Mouse (Mus musculus): ENCODE data around the gene Nphp3. TPM values are rescaled to one million over a fixed set of nuclear protein-coding genes. Genes with fewer than 3 reads are reported as not detected.

Gene Nphp3
- total and polyA plus RNA-seq, 2 experiments from 2014 or later, result 4.2 to 9.4 TPM

DNA sequence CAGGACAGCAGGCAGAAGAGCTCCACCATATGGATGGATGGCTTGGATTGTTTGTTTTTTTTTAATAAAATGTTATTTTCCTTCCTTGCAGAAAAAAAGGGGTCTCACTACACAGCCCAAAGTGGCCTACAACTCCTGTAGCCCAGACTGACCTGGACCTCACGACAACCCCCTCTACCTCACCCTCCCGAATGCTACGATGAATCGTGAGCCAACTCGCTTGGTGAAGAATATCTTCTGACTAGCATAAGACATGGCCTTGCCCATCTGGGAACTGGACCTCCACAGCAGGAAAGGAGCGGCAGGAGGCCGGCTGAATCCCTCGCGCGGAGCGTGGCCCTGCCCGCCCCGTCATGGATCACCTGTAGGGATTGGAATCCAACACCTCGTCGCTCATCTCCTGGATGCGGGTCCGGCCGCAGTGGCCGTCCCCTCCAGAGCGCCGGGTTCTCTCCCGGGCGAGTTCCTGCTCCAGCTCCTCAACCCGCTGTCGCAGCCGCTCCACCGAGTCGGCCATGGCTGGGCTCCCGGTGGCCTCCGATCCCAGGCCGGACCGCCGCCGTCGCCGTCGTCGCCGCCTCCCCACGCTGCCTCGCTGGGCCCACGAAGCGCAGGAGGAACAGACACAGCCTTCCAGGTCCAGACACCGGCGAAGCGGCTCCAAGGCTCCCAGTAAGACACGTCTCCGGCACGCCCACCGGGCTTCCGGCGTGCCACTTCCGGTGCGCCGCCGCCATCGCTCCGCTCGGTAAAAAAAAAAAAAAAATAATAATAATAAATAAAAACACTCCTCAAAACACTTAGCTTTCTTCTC lies 60.3 kb downstream of the Nphp3 start, which contains the start of gene Uba5:
Uba5 (minus strand) TSS at position 705 of the 814 bp plus-strand sequence.
- no peaks in the 10 kb centered on the region for H3K9me3 ChIP-seq (ENCODE audit: low read length)

DNA sequence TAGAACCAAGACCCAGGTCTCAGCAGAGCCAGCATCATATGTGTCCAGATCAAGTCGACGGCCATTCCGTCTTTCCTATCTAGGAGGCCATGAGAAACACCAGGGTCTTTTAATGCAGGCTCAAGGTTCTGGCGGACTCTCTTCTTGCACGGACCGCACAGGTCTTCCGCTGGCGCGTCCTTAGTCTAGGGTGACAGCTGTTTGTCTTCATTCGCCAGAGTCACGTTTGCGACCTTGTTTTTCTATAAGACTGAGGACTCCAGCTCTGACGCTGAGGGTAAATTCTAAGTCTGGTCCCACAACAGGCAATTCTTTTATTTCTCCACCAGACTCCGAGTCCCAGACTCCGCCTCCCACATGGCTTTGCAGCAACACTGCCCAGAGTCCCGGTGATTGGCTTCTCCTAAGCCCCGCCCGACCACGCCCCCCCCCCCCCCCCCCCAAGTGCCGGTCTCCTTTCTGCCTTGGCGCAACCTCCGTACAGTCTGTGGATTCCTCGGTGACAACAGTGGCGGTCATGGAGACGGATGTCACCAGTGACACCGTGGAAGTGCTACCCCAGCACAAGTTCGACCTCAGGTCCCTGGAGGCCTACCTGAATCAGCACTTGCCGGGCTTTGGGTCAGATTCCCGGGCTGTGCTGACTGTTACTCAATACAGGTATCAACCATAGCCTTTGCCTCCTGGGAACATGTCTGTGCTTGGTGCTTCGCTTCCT lies 61.1 kb downstream of the Nphp3 start, which contains the start of gene Acad11:
Acad11 (plus strand) TSS at position 134 of the 718 bp plus-strand sequence.
- H3K9me3 ChIP-seq (ENCODE audit: low read length), result no peaks in the 10 kb centered on the region
- WGBS, result under 1% methylated on average over 26 of the region's 30 CpGs
- peak within 1 kb of the TSS; percentile 79 for H3K27ac ChIP-seq
- H3K36me3 ChIP-seq (ENCODE audit: insufficient read depth, low read length), result peaks cover 7% of the 10 kb centered on the region; the same call in 1 of the 2 replicates
- H3K4me2 ChIP-seq (ENCODE audit: low read depth, low read length), result peak within 1 kb of the TSS; percentile 79
- H3K4me1 ChIP-seq (ENCODE audit: insufficient read depth, low read length), result peaks cover 10% of the 10 kb centered on the region
- no peak for TF ChIP-seq CTCF (IDR thresholded peaks at IDR 0.05; ENCODE audit: low read depth)
- H3K9ac ChIP-seq (replicated peaks; ENCODE audit: low read length), result peak within 1 kb of the TSS; percentile 88
- peak within 1 kb of the TSS; percentile 81 for H3K4me3 ChIP-seq (ENCODE audit: low read length)
- ATAC-seq, result peak; percentile 98
- peak; percentile 93 for DNase-seq (ENCODE audit: low spot score)
- H3K27me3 ChIP-seq (ENCODE audit: insufficient read depth, low read length), result no peaks in the 10 kb centered on the region

More for the DNA sequence above, 60.3 kb downstream of the Nphp3 start, which contains the start of gene Uba5:
- no peaks in the 10 kb centered on the region for H3K27me3 ChIP-seq (ENCODE audit: insufficient read depth, low read length)
- DNase-seq (ENCODE audit: low spot score) (peak; percentile 86), ATAC-seq (peak; percentile 81)
- H3K4me1 ChIP-seq (ENCODE audit: insufficient read depth, low read length), result peaks cover 10% of the 10 kb centered on the region
- peak within 1 kb of the TSS; percentile 88 for H3K9ac ChIP-seq (replicated peaks; ENCODE audit: low read length)
- H3K36me3 ChIP-seq (ENCODE audit: insufficient read depth, low read length), result peaks cover 15% of the 10 kb centered on the region
- WGBS, result under 1% methylated on average over 58 of the region's 59 CpGs
- peak within 1 kb of the TSS; percentile 79 for H3K4me2 ChIP-seq (ENCODE audit: low read depth, low read length)
- no peak for TF ChIP-seq CTCF (IDR thresholded peaks at IDR 0.05; ENCODE audit: low read depth)
- H3K4me3 ChIP-seq (ENCODE audit: low read length), result peak within 1 kb of the TSS; percentile 81
- H3K27ac ChIP-seq, result peak within 1 kb of the TSS; percentile 79

DNA sequence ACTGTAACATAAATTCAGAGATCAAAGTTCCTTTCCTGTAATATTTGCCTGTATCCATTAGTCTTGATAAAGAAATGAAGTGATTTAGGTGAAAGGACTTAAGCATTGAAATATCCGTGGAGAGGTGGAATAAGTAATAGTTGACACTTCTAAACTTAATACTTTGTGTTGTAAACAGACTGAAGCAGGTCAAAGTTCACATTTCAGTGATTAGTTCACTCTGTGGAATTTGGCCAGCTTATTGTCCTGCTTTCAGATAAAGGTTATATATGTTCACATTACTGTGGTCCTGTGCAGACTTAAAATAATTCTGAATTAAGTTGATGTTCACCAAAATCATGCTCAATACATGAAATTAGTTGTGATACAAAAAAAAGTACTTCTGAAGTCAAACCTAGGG lies 62.2 kb downstream of the Nphp3 start:
- H3K36me3 ChIP-seq (ENCODE audit: insufficient read depth, low read length), result peaks cover 5% of the 10 kb centered on the region; the same call in 1 of the 2 replicates
- ATAC-seq (no peak), DNase-seq (ENCODE audit: low spot score) (no peak)
- H3K4me1 ChIP-seq (ENCODE audit: insufficient read depth, low read length), result peaks cover 10% of the 10 kb centered on the region
- peak overlapping the region; percentile 81 for H3K4me3 ChIP-seq (ENCODE audit: low read length)
- H3K9ac ChIP-seq (replicated peaks; ENCODE audit: low read length), result no peak overlapping the region
- WGBS, result 33% methylated on average over 1 of the region's 1 CpGs
- H3K4me2 ChIP-seq (ENCODE audit: low read depth, low read length), result no peak overlapping the region; the same call in 1 of the 2 replicates
- no peak overlapping the region for H3K27ac ChIP-seq
- H3K27me3 ChIP-seq (ENCODE audit: insufficient read depth, low read length), result no peaks in the 10 kb centered on the region
- H3K9me3 ChIP-seq (ENCODE audit: low read length), result no peaks in the 10 kb centered on the region
- TF ChIP-seq CTCF (IDR thresholded peaks at IDR 0.05; ENCODE audit: low read depth), result no peak

DNA sequence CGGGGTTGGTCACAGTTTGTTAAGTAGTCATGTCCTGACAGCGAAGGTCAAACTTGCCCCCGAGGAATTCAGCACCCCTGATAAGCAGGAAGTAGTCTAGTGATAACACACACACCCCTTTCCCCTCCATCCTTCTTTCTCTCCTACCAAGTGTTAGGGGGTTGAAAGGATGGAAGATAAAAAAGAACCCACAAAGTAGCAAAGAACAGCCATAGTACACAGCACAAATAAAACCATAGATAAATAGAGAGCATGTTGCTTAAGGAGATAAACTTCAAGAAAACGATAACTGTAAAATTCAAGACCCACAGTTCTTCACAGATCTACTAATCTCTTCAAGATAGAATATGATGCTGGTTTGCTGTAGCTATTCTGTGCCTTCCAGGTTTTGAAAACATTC lies 67.9 kb downstream of the Nphp3 start:
- no peak overlapping the region for H3K27ac ChIP-seq
- H3K4me1 ChIP-seq (ENCODE audit: insufficient read depth, low read length), result no peaks in the 10 kb centered on the region
- ATAC-seq (no peak), DNase-seq (ENCODE audit: low spot score) (no peak)
- no peaks in the 10 kb centered on the region for H3K27me3 ChIP-seq (ENCODE audit: insufficient read depth, low read length)
- no peak for TF ChIP-seq CTCF (IDR thresholded peaks at IDR 0.05; ENCODE audit: low read depth)
- no peak overlapping the region for H3K4me3 ChIP-seq (ENCODE audit: low read length)
- no peaks in the 10 kb centered on the region for H3K36me3 ChIP-seq (ENCODE audit: insufficient read depth, low read length)
- H3K9me3 ChIP-seq (ENCODE audit: low read length), result no peaks in the 10 kb centered on the region
- H3K9ac ChIP-seq (replicated peaks; ENCODE audit: low read length), result no peak overlapping the region
- WGBS, result 79% methylated on average over 4 of the region's 4 CpGs
- H3K4me2 ChIP-seq (ENCODE audit: low read depth, low read length), result no peak overlapping the region

DNA sequence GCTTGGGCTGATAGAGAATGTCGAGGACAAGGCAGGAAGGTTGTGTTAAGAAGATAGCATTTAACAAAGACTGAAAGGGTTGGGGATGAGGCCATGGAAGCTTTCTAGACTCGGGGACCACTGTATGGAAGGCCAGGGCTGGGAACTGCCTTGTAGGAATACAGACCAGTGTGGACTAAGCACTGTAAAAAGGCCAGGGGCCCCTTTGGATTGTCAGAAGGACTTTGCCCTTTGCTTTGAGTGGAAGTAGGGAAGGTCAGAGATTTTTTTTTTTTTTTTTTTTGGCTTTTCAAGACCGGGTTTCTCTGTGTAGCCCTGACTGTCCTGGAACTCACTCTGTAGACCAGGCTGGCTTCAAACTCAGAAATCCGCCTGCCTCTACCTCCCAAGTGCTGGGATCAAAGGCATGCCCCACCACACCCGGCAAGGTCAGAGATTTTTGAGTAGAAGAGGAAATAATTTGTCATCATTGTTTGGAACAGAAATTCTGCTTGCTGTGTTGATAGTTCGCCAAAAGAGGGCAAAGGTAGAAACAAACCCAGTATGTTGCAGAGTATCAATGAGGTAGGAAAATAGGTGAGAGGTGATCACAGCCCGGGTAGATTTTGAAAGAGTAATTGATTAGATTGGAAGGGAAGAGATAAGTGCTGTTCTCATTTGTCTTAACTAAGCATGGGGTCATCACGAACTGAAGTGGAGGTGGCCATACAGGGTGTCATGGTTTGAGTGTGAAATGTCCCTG lies 68.7 kb downstream of the Nphp3 start:
- WGBS, result 79% methylated on average over 8 of the region's 8 CpGs
- no peaks in the 10 kb centered on the region for H3K27me3 ChIP-seq (ENCODE audit: insufficient read depth, low read length)
- H3K9ac ChIP-seq (replicated peaks; ENCODE audit: low read length), result no peak overlapping the region
- H3K36me3 ChIP-seq (ENCODE audit: insufficient read depth, low read length), result no peaks in the 10 kb centered on the region
- no peak for DNase-seq (ENCODE audit: low spot score)
- no peak for TF ChIP-seq CTCF (IDR thresholded peaks at IDR 0.05; ENCODE audit: low read depth)
- H3K9me3 ChIP-seq (ENCODE audit: low read length), result no peaks in the 10 kb centered on the region
- H3K4me2 ChIP-seq (ENCODE audit: low read depth, low read length), result no peak overlapping the region
- H3K4me1 ChIP-seq (ENCODE audit: insufficient read depth, low read length), result no peaks in the 10 kb centered on the region
- H3K27ac ChIP-seq, result no peak overlapping the region
- H3K4me3 ChIP-seq (ENCODE audit: low read length), result no peak overlapping the region
- no peak for ATAC-seq

DNA sequence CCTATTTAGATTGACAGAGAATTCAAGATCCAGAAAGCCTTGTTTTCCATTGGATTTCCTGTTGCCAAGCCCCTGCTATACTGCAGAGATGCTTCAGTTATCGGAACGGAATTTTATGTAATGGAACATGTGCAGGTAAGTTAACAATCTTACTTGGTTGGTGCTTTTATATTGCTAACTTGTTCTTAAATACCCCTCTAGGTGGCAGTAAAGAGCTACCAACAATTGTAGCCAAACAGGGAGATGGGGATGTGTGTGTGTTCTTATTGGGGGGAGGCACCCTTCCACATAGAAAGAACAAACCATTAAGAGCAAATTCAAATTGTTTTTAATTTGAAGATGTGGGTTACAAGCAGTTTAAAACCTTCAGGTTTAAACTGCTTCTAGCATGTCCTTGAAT lies 73.5 kb downstream of the Nphp3 start:
- WGBS, result 69% methylated on average over 2 of the region's 2 CpGs
- Histone ChIP-seq H3K27me3 (ENCODE audit: insufficient read depth, low read length) (no peaks in the 10 kb centered on the region), H3K4me1 (ENCODE audit: insufficient read depth, low read length) (no peaks in the 10 kb centered on the region), H3K4me2 (ENCODE audit: low read depth, low read length) (no peak overlapping the region), H3K9me3 (ENCODE audit: low read length) (no peaks in the 10 kb centered on the region), H3K36me3 (ENCODE audit: insufficient read depth, low read length) (no peaks in the 10 kb centered on the region; the same call in 1 of the 2 replicates), H3K27ac (no peak overlapping the region), H3K9ac (replicated peaks; ENCODE audit: low read length) (no peak overlapping the region), H3K4me3 (ENCODE audit: low read length) (no peak overlapping the region)
- DNase-seq (ENCODE audit: low spot score) (peak; percentile 56), ATAC-seq (no peak)
- TF ChIP-seq CTCF (IDR thresholded peaks at IDR 0.05; ENCODE audit: low read depth), result peak; percentile 65
